ENCODE assay signal across 16 mouse cellular contexts in the genomic region with DNA sequence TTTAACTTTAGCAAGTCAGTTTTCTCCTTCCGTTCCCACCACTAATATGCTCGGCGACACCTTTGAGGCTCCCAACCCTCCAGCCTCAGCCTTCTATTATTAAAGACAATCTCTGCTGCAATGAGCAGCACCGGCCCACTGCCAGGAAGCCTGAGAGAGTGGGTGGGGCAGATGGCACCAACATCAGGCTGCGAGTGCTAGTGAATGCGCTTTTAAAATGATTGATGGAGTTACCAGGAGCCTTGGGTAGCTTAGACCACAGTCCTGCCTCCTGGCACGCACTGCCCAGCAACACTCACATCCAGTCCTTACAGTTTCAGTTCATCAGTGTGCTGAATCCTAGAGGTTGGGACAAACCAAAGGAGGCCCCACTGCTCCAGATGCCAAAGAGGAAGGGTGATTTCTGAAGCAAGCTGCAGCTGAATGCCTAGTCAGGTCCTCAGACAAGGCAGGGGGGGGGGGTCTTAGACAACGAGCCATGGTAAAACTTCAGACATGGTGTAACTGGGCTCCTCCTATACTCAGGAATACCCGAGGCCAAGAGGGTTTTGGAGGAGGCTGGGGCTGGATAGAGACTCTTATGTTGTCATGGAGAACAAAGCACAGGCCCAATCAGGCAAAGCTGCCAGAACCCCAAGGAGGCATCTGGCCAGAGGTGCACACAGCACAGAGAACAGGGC. TPM values are rescaled to one million over a fixed set of nuclear protein-coding genes. Genes with fewer than 3 reads are reported as not detected.
DNase-seq lines count a peak whose midpoint lies in the region; ATAC-seq and TF ChIP-seq lines count a peak whose summit lies in the region.
"Had no signal": no experiment of that assay in that cellular context is flagged by ENCODE, and none has a peak within 500 bp of the region (broad histone marks: within the 10 kb centered on the region; RNA-seq: fewer than 3 reads in every experiment).

No protein-coding gene starts in this region.

- no peak overlapping the region for H3K4me3 ChIP-seq in forebrain, embryonic 16.5 days (replicated peaks; ENCODE audit: low read length)
- no peak overlapping the region for H3K4me3 ChIP-seq in forebrain, postnatal 0 days (ENCODE audit: low read depth, low read length)
- H3K4me3 ChIP-seq in neural tube, embryonic 13.5 days, result no peak overlapping the region
- H3K4me3 ChIP-seq: embryonic facial prominence, embryonic 10.5 days had no signal

- no peak overlapping the region for H3K27ac ChIP-seq in forebrain, embryonic 16.5 days (ENCODE audit: low read length)
- no peak overlapping the region for H3K27ac ChIP-seq in forebrain, postnatal 0 days (ENCODE audit: low read depth, low read length)
- no peak overlapping the region for H3K27ac ChIP-seq in neural tube, embryonic 13.5 days (replicated peaks)
- H3K27ac ChIP-seq: embryonic facial prominence, embryonic 10.5 days had no signal

- H3K9ac ChIP-seq in forebrain, embryonic 16.5 days (replicated peaks; ENCODE audit: low read depth, low read length), result no peak overlapping the region
- no peak overlapping the region for H3K9ac ChIP-seq in forebrain, postnatal 0 days
- no peak overlapping the region for H3K9ac ChIP-seq in neural tube, embryonic 13.5 days

- no peak for DNase-seq in forebrain, postnatal 0 days
- no peak for DNase-seq in neural tube, embryonic 10.5 days (ENCODE audit: extremely low spot score, low spot score)
- DNase-seq in layer of hippocampus, postnatal 10 days (ENCODE audit: low spot score in 2 of 2), result peak; percentile 69 to 72
- peak; percentile 72 for DNase-seq in right cerebral cortex, postnatal 25 days
- DNase-seq in lung, postnatal 25 days (ENCODE audit: low spot score), result no peak
- DNase-seq: cerebellum, adult 8-10 months; heart, postnatal 14 days; kidney, adult 11 months; kidney, postnatal 4 days; lung, postnatal 10 days; thymus, adult 18-20 months had no signal

- H3K4me1 ChIP-seq in forebrain, embryonic 16.5 days (replicated peaks; ENCODE audit: control insufficient read depth, insufficient read depth, low read length), result no peaks in the 10 kb centered on the region
- H3K4me1 ChIP-seq in forebrain, postnatal 0 days (ENCODE audit: insufficient read depth), result no peaks in the 10 kb centered on the region
- 0 out of 2 replicates have a peak, but pooled peaks cover 3% of the 10 kb centered on the region for H3K4me1 ChIP-seq in neural tube, embryonic 13.5 days (replicated peaks)
- H3K4me1 ChIP-seq: embryonic facial prominence, embryonic 10.5 days had no signal

- H3K4me2 ChIP-seq in forebrain, embryonic 16.5 days (ENCODE audit: low read length), result no peak overlapping the region
- H3K4me2 ChIP-seq in forebrain, postnatal 0 days (ENCODE audit: low read depth), result no peak overlapping the region
- H3K4me2 ChIP-seq in neural tube, embryonic 13.5 days, result no peak overlapping the region
- H3K4me2 ChIP-seq: liver, embryonic 11.5 days had no signal

- H3K27me3 ChIP-seq in forebrain, embryonic 16.5 days (replicated peaks; ENCODE audit: control insufficient read depth, insufficient read depth, low read length), result no peaks in the 10 kb centered on the region
- no peaks in the 10 kb centered on the region for H3K27me3 ChIP-seq in forebrain, postnatal 0 days (ENCODE audit: insufficient read depth, low read length)
- H3K27me3 ChIP-seq in neural tube, embryonic 13.5 days, result no peaks in the 10 kb centered on the region

- 81% methylated on average over 9 of the region's 9 CpGs for WGBS in forebrain, embryonic 16.5 days
- WGBS in forebrain, postnatal 0 days, result 74% methylated on average over 9 of the region's 9 CpGs
- WGBS in neural tube, embryonic 13.5 days, result 85% methylated on average over 9 of the region's 9 CpGs

- no peak for TF ChIP-seq CTCF in forebrain, postnatal 0 days (IDR thresholded peaks at IDR 0.05; ENCODE audit: low read depth)

- ATAC-seq in forebrain, embryonic 16.5 days, result peak; percentile 31; the same call in 1 of the 2 replicates
- no peak for ATAC-seq in forebrain, postnatal 0 days
- ATAC-seq in neural tube, embryonic 13.5 days (ENCODE audit: low read depth), result peak; percentile 23; the same call in 1 of the 2 replicates
- no peak for ATAC-seq in monocyte, adult 5-6 weeks (replicated peaks; ENCODE audit: insufficient number of reproducible peaks, low FRiP score, low TSS enrichment, poor library complexity, severe bottlenecking)

- no peaks in the 10 kb centered on the region for H3K36me3 ChIP-seq in forebrain, embryonic 16.5 days (ENCODE audit: control insufficient read depth, insufficient read depth)
- no peaks in the 10 kb centered on the region for H3K36me3 ChIP-seq in forebrain, postnatal 0 days (ENCODE audit: insufficient read depth)
- peaks cover 14% of the 10 kb centered on the region; the same call in 1 of the 2 replicates for H3K36me3 ChIP-seq in neural tube, embryonic 13.5 days

- no peaks in the 10 kb centered on the region for H3K9me3 ChIP-seq in forebrain, embryonic 16.5 days (ENCODE audit: control insufficient read depth, low read length)
- no peaks in the 10 kb centered on the region for H3K9me3 ChIP-seq in forebrain, postnatal 0 days (ENCODE audit: low read length)
- no peaks in the 10 kb centered on the region for H3K9me3 ChIP-seq in neural tube, embryonic 13.5 days
- H3K9me3 ChIP-seq: embryonic facial prominence, embryonic 10.5 days had no signal

RNA-seq across cellular contexts. Expression of a gene that starts 49.2 kb away (rescaled TPM):
- polyA plus RNA-seq in forebrain, embryonic 16.5 days (2015; fragmentation: Nextera tagmentation; extraction: Ambion mirVana), result 9.8 and 10.4 TPM in 2 replicates
- total RNA-seq in forebrain, postnatal 0 days (2014; rRNA removed), result 1.6 and 2.5 TPM in 2 replicates
- 8.7 and 8.8 TPM in 2 replicates for polyA plus RNA-seq in forebrain, postnatal 0 days (2015; fragmentation: Nextera tagmentation; extraction: Ambion mirVana)
- 20.3 and 22.7 TPM in 2 replicates for polyA plus RNA-seq in neural tube, embryonic 13.5 days (2015; fragmentation: Nextera tagmentation; extraction: Ambion mirVana)
- total RNA-seq in layer of hippocampus, postnatal 10 days (2021), result 1 to 10 TPM; 5.0 to 5.2 TPM
- not detected in 3 replicates for total RNA-seq in monocyte, adult 5-6 weeks (2017)

Comparison
In these comparisons a context has a peak if more than half of its experiments do, and no peak if none do; other contexts are left out.
1. ATAC-seq: peak in forebrain, embryonic 16.5 days (single experiment) and neural tube, embryonic 13.5 days (single experiment); none in forebrain, postnatal 0 days (single experiment) and monocyte, adult 5-6 weeks (single experiment).
2. DNase-seq: peak in layer of hippocampus, postnatal 10 days (2 of 2) and right cerebral cortex, postnatal 25 days (single experiment); none in forebrain, postnatal 0 days (single experiment), neural tube, embryonic 10.5 days (single experiment) and lung, postnatal 25 days (single experiment).